Mouse (Mus musculus) ZHBTc4 (cell line): ENCODE measurements around the gene Mvp.

Experiments
- DNase-seq: peaks from one replicate; pipeline ENCODE4 v3.0.0-alpha.2; 2011; ENCODE audit warnings: low read depth, low spot score

Mvp gene

GRCm38 (mm10) chr7:126999568-126999967 is 14.9 kb downstream of the Mvp start:
- no peak for DNase-seq

GRCm38 (mm10) chr7:126996449-126996848 is 18.0 kb downstream of the Mvp start:
- DNase-seq: peak; percentile 61

GRCm38 (mm10) chr7:126988816-126989215 is 25.6 kb downstream of the Mvp start:
- DNase-seq: peak; percentile 56

- DNase-seq: peak; percentile 53
These were observed 28.1 kb downstream of the Mvp start for GRCm38 (mm10) chr7:126986319-126986718.

- DNase-seq: no peak
These were observed 29.6 kb downstream of the Mvp start for GRCm38 (mm10) chr7:126984667-126985444.

GRCm38 (mm10) chr7:126983113-126983512 is 31.3 kb downstream of the Mvp start:
- no peak for DNase-seq

- no peak for DNase-seq
These were observed 32.4 kb downstream of the Mvp start for GRCm38 (mm10) chr7:126982054-126982453.

GRCm38 (mm10) chr7:126981601-126982000 is 32.8 kb downstream of the Mvp start:
- no peak for DNase-seq

- no peak for DNase-seq
These were observed 35.6 kb downstream of the Mvp start for GRCm38 (mm10) chr7:126978841-126979240.

- peak; percentile 59 for DNase-seq
These were observed 37.5 kb downstream of the Mvp start for GRCm38 (mm10) chr7:126976878-126977459.

GRCm38 (mm10) chr7:126975950-126976866 is 38.2 kb downstream of the Mvp start, which contains the start of gene Cdiptos:
Cdiptos (minus strand) TSS chr7:126976098.
- peak; percentile 99 for DNase-seq

- no peak for DNase-seq
These were observed 38.7 kb downstream of the Mvp start, which contains the start of gene Cdipt for GRCm38 (mm10) chr7:126975893-126975949. Cdipt (plus strand) TSS chr7:126975914.

- DNase-seq: no peak
These were observed 38.9 kb downstream of the Mvp start for GRCm38 (mm10) chr7:126975493-126975892.

- no peak for DNase-seq
These were observed 47.1 kb downstream of the Mvp start for GRCm38 (mm10) chr7:126967361-126967760.

GRCm38 (mm10) chr7:126965568-126965967 is 48.9 kb downstream of the Mvp start:
- DNase-seq: no peak

GRCm38 (mm10) chr7:126963548-126964286 is 50.7 kb downstream of the Mvp start:
- DNase-seq: peak; percentile 67

GRCm38 (mm10) chr7:126961965-126962364 is 52.5 kb downstream of the Mvp start:
- DNase-seq: no peak

GRCm38 (mm10) chr7:126961095-126961494 is 53.3 kb downstream of the Mvp start:
- DNase-seq: no peak

- no peak for DNase-seq
These were observed 54.6 kb downstream of the Mvp start for GRCm38 (mm10) chr7:126959780-126960179.

GRCm38 (mm10) chr7:126955125-126955524 is 59.3 kb downstream of the Mvp start:
- DNase-seq: no peak

GRCm38 (mm10) chr7:126952646-126953045 is 61.8 kb downstream of the Mvp start:
- no peak for DNase-seq

GRCm38 (mm10) chr7:126951741-126952140 is 62.7 kb downstream of the Mvp start:
- DNase-seq: no peak
